Comparison of ENCODE assay signal across 20 mouse cellular contexts in genomic region chr3:94781356-94781755, GRCm38 (mm10). TPM values are rescaled to one million over a fixed set of nuclear protein-coding genes. Genes with fewer than 3 reads are reported as not detected.
DNase-seq lines count a peak whose midpoint lies in the region; ATAC-seq and TF ChIP-seq lines count a peak whose summit lies in the region.
"Had no signal": no experiment of that assay in that cellular context is flagged by ENCODE, and none has a peak within 500 bp of the region (broad histone marks: within the 10 kb centered on the region; RNA-seq: fewer than 3 reads in every experiment).

No protein-coding gene starts in this region.

- H3K4me3 ChIP-seq in hindbrain, embryonic 10.5 days: no peak overlapping the region
- no peak overlapping the region for H3K4me3 ChIP-seq in hindbrain, embryonic 16.5 days (ENCODE audit: low read length)
- no peak overlapping the region for H3K4me3 ChIP-seq in lung, postnatal 0 days (ENCODE audit: low read depth, low read length)
- H3K4me3 ChIP-seq in stomach, embryonic 15.5 days (replicated peaks): no peak overlapping the region
- H3K4me3 ChIP-seq: embryonic facial prominence, embryonic 13.5 days; liver, embryonic 13.5 days had no signal

- TF ChIP-seq EP300 in lung, postnatal 0 days (IDR thresholded peaks at IDR 0.05): no peak

- peaks cover 21% of the 10 kb centered on the region for H3K27me3 ChIP-seq in hindbrain, embryonic 10.5 days (ENCODE audit: insufficient read depth, poor library complexity, severe bottlenecking)
- H3K27me3 ChIP-seq in hindbrain, embryonic 16.5 days (replicated peaks; ENCODE audit: control insufficient read depth, insufficient read depth, low read length): no peaks in the 10 kb centered on the region
- H3K27me3 ChIP-seq in lung, postnatal 0 days (replicated peaks; ENCODE audit: insufficient read depth, low read length): no peaks in the 10 kb centered on the region
- H3K27me3 ChIP-seq in stomach, embryonic 15.5 days (replicated peaks): no peaks in the 10 kb centered on the region

- TF ChIP-seq CTCF in lung, postnatal 0 days (IDR thresholded peaks at IDR 0.05): no peak

- H3K4me2 ChIP-seq in hindbrain, embryonic 16.5 days (ENCODE audit: low read length): no peak overlapping the region
- no peak overlapping the region for H3K4me2 ChIP-seq in lung, postnatal 0 days (replicated peaks; ENCODE audit: low read depth, low read length)
- no peak overlapping the region for H3K4me2 ChIP-seq in stomach, embryonic 15.5 days
- H3K4me2 ChIP-seq: embryonic facial prominence, embryonic 13.5 days; heart, embryonic 11.5 days; liver, embryonic 13.5 days had no signal

- no peak overlapping the region for H3K9ac ChIP-seq in hindbrain, embryonic 16.5 days (ENCODE audit: low read depth, low read length)
- no peak overlapping the region for H3K9ac ChIP-seq in lung, postnatal 0 days (replicated peaks; ENCODE audit: low read depth)
- no peak overlapping the region for H3K9ac ChIP-seq in stomach, embryonic 15.5 days
- H3K9ac ChIP-seq: embryonic facial prominence, embryonic 13.5 days; liver, embryonic 13.5 days had no signal

- no peak for ATAC-seq in hindbrain, embryonic 16.5 days
- ATAC-seq in lung, postnatal 0 days: no peak; the same call in 1 of the 2 replicates
- ATAC-seq in stomach, embryonic 15.5 days (ENCODE audit: insufficient read depth, low FRiP score, low read depth): no peak
- ATAC-seq: inflammation-experienced regulatory T-cells, adult 6 months; midbrain, embryonic 16.5 days had no signal

- no peak for DNase-seq in hindbrain, embryonic 10.5 days (ENCODE audit: low spot score)
- no peak for DNase-seq in lung, postnatal 0 days (ENCODE audit: low spot score)
- no peak for DNase-seq in lung, postnatal 14 days
- peak; percentile 44 for DNase-seq in kidney, postnatal 10 days
- DNase-seq in left cerebral cortex, adult 9 months (ENCODE audit: low spot score in 2 of 2): no peak
- DNase-seq in natural killer cell, adult 2 months (ENCODE audit: low spot score in 2 of 2): no peak
- DNase-seq: adrenal gland, adult 8-10 months; B cell, adult 2 months; cerebellum, adult 18-20 months; gastrocnemius, postnatal 25 days; left cerebral cortex, postnatal 4 days; liver, embryonic 13.5 days; retina, postnatal 1 day; thymus, postnatal 4 days had no signal

- H3K9me3 ChIP-seq in hindbrain, embryonic 10.5 days: no peaks in the 10 kb centered on the region
- H3K9me3 ChIP-seq in hindbrain, embryonic 16.5 days (ENCODE audit: control insufficient read depth, low read length): no peaks in the 10 kb centered on the region
- H3K9me3 ChIP-seq in lung, postnatal 0 days (ENCODE audit: low read length): no peaks in the 10 kb centered on the region
- no peaks in the 10 kb centered on the region for H3K9me3 ChIP-seq in stomach, embryonic 15.5 days
- H3K9me3 ChIP-seq: embryonic facial prominence, embryonic 13.5 days; liver, embryonic 13.5 days had no signal

- peaks cover 33% of the 10 kb centered on the region for H3K4me1 ChIP-seq in hindbrain, embryonic 10.5 days (replicated peaks)
- H3K4me1 ChIP-seq in hindbrain, embryonic 16.5 days (ENCODE audit: control insufficient read depth, insufficient read depth, low read depth, low read length): peaks cover 16% of the 10 kb centered on the region
- no peaks in the 10 kb centered on the region for H3K4me1 ChIP-seq in lung, postnatal 0 days (ENCODE audit: insufficient read depth, low read depth, low read length)
- H3K4me1 ChIP-seq in stomach, embryonic 15.5 days: peaks cover 14% of the 10 kb centered on the region

- no peaks in the 10 kb centered on the region for H3K36me3 ChIP-seq in hindbrain, embryonic 10.5 days
- peaks cover 10% of the 10 kb centered on the region for H3K36me3 ChIP-seq in hindbrain, embryonic 16.5 days (ENCODE audit: control insufficient read depth, insufficient read depth, low read length)
- no peaks in the 10 kb centered on the region for H3K36me3 ChIP-seq in lung, postnatal 0 days (ENCODE audit: insufficient read depth, low read length)
- no peaks in the 10 kb centered on the region for H3K36me3 ChIP-seq in stomach, embryonic 15.5 days
- H3K36me3 ChIP-seq: embryonic facial prominence, embryonic 13.5 days; liver, embryonic 13.5 days had no signal

- 0 out of 2 replicates have a peak overlapping the region, but pooled peaks have one; percentile 23 for H3K27ac ChIP-seq in hindbrain, embryonic 10.5 days
- no peak overlapping the region for H3K27ac ChIP-seq in hindbrain, embryonic 16.5 days (ENCODE audit: low read depth, low read length)
- H3K27ac ChIP-seq in lung, postnatal 0 days (ENCODE audit: low read length): peak overlapping the region; percentile 80
- peak overlapping the region; percentile 44; the same call in 1 of the 2 replicates for H3K27ac ChIP-seq in stomach, embryonic 15.5 days
- H3K27ac ChIP-seq: embryonic facial prominence, embryonic 13.5 days; liver, embryonic 13.5 days had no signal

- WGBS in hindbrain, embryonic 10.5 days: 20% methylated on average over 3 of the region's 3 CpGs
- WGBS in hindbrain, embryonic 16.5 days: 43% methylated on average over 3 of the region's 3 CpGs
- WGBS in lung, postnatal 0 days: 23% methylated on average over 3 of the region's 3 CpGs
- 16% methylated on average over 3 of the region's 3 CpGs for WGBS in stomach, embryonic 15.5 days

RNA-seq across cellular contexts. Expression of gene Cgn, which starts 4.9 kb away (rescaled TPM):
- polyA plus RNA-seq in hindbrain, embryonic 10.5 days (2016; fragmentation: Nextera tagmentation; extraction: Ambion mirVana): 5.0 and 8.0 TPM in 2 replicates
- 14.4 and 15.4 TPM in 2 replicates for polyA plus RNA-seq in hindbrain, embryonic 16.5 days (2015; fragmentation: Nextera tagmentation; extraction: Ambion mirVana)
- polyA plus RNA-seq in lung, postnatal 0 days (2015; fragmentation: Nextera tagmentation; extraction: Ambion mirVana): 29.6 and 37.6 TPM in 2 replicates
- polyA plus RNA-seq in stomach, embryonic 15.5 days (2015; fragmentation: Nextera tagmentation; extraction: Ambion mirVana): 51.0 and 56.7 TPM in 2 replicates

RNA-seq across cellular contexts. Expression of gene Pogz, which starts 56.0 kb away (rescaled TPM):
- 17.6 and 18.2 TPM in 2 replicates for polyA plus RNA-seq in hindbrain, embryonic 10.5 days (2016; fragmentation: Nextera tagmentation; extraction: Ambion mirVana)
- 16.4 and 17.3 TPM in 2 replicates for polyA plus RNA-seq in hindbrain, embryonic 16.5 days (2015; fragmentation: Nextera tagmentation; extraction: Ambion mirVana)
- polyA plus RNA-seq in lung, postnatal 0 days (2015; fragmentation: Nextera tagmentation; extraction: Ambion mirVana): 6.8 and 8.1 TPM in 2 replicates
- 14.6 and 15.3 TPM in 2 replicates for polyA plus RNA-seq in stomach, embryonic 15.5 days (2015; fragmentation: Nextera tagmentation; extraction: Ambion mirVana)
